Mouse (Mus musculus) embryo, embryonic 11 days (tissue): ENCODE data around the gene E2f4.
"Not testable (repeated sequence)": the region's sequence is repeated elsewhere in the genome, so short reads cannot be mapped to it uniquely, and the experiment has no call there.

Source experiments
- DNase-seq: peaks from one replicate; pipeline ENCODE4 v3.0.0-alpha.2; 2015

E2f4 gene

DNA sequence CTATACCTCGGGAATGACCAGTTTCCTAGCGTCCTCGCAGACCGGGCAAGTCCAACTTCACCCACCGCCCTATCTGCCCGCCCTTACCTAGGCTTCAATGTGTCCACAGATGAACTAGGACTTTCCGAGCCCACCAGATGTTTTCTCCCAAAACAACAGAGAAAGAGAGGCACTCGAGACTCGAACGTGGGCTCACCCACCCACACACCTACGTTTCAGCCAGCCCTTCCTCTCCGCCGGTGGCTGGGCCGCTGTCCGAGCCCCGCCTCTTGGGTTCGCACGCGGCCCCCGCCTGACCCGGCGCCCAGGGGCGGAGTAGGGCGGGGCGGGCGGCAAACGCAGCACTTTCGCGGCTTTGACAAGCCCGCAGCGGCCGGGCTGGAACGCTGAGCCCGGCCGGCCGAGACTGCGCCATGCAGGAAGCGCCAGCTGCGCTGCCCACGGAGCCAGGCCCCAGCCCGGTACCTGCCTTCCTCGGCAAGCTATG, 28.0 kb upstream of the E2f4 start, which contains the start of gene Hsf4:
Hsf4 (plus strand) TSS at position 341 of the 487 bp plus-strand sequence.
- DNase-seq: peak; percentile 66

DNA sequence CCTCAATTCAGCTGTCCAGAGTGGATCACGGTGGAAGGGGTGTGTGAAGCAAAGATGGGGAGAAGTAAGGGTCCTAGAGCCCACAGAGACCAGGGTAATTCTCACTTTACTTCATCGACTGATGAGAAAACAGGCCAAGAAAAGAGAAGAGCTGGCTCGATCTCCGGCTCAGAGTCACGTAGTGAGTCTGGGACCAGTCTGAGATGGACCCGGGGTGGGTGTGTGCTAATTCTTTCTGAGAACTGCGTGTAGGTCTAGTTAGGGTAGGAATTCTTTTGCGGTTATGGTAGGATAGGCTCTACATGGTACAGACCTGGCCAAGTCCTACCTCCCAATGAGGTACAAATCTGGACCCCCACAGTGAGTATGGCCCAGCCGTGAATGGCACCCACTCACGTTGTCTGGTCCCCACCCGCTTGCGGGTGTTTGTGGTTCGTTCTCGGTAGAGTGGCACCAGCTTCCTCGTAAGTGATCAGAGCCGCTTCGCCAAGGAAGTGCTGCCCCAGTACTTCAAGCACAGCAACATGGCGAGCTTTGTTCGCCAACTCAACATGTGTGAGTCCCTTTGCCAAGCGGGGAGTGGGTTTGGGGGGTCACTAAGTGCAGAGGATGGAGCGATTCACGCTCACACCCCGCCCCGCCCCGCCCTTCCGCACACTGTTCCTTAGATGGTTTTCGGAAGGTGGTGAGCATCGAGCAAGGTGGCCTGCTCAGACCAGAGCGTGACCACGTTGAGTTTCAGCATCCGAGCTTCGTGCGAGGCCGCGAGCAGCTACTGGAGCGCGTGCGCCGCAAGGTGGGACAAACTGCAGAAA, 27.2 kb upstream of the E2f4 start:
- no peak for DNase-seq

DNA sequence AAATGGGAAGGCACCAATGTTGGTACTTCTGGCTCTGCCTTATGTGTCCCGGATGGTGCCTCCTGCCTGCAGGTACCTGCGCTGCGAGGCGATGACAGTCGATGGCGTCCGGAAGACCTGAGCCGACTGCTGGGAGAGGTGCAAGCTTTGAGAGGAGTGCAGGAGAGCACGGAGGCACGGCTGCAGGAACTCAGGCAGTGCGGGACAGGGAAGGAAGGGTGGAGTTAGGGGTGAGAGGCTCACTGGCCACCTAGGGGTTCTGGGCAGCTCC, 26.6 kb upstream of the E2f4 start:
- DNase-seq: no peak

DNA sequence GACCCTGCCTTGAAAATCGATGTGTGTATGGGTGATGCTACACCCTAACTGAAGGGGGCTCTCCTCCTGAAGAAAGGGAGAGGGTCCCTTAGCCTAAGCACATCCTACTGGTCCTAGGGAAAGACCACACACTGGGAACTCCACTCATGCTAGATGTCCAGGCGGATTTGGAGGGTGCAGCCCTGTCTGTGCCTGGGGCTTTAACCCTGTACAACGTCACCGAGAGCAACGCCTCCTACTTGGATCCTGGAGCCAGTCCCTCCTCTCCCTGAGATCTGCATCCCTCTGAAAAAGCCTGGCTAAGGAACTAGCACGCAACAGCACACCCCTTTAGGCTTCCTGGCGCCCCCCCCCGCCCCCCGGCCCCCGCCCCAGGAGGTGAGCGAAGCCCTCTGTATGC, 22.1 kb upstream of the E2f4 start:
- no peak for DNase-seq

DNA sequence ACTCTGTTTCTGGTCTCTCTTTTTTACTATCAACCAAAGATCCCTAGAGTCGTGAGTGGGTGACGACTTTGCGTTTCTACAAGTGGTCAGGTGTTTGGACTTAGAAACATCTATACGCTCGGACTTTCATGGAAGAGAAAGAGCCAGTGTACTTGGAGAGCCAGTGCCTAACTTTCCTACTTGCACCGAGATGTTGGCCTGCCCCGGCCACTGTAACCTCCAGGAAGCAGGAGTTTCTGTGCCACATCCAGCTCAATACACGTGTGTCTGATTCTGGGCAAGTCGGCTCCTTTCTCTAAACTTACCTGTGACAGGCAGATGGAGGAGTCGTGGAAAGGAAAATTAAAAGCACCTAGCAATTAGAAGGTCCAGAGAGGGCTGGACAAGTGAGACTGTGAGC, 21.6 kb upstream of the E2f4 start, which contains the start of gene Nol3:
Nol3 (plus strand) TSS at position 301 of the 400 bp plus-strand sequence.
- no peak for DNase-seq

DNA sequence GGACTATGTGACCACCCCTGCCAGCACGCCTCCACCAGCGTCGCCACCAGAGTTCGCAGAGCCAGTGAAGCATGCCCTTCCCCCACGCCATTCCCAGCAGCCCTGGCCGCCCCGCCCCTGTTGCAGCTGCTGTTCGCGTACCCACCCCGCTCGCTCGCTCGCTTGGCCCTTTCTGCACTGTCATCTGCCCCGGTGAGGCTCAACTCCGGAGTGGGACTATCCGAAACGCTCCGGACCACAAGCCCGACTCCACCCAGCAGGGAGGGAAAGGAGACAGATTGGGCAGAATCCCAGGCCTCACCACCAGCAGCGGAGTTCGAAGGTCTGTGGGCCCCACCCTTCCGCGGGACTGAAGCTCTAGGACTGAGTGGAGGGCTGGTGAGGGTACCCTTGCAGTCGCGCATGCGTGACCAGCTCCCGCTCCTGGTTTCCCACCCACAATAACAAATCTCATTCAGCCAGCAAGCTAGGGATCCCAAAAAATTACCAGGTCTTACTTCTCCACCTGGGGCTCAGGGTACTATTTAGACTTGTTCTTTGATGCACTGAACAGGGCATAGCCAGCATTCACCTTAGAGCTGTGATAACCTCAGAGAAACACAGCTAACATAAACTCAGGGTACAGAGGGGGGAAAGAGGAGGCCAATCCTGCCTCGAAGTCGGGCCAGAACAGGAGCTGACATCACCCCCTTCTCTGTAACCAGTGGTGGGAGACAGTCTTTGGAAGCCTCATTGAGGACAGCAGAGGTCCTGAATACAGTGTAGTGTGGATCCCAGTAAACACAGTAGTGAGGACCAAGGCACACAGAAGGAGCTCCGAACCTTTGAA, 21.0 kb upstream of the E2f4 start:
- DNase-seq: peak; percentile 76

DNA sequence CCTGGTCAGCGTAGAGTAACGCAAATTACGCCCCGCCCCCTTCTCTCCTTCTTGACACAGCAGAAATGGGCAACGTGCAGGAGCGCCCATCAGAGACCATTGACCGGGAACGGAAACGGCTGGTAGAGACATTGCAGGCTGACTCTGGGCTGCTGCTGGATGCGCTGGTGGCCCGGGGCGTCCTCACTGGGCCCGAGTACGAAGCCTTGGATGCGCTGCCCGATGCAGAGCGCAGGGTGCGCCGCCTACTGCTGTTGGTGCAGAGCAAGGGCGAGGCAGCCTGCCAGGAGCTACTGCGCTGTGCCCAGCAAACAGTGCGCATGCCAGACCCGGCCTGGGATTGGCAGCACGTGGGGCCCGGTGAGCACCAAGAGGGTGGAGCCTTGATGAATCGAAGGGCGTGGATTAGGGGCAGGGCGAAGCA, 18.5 kb upstream of the E2f4 start:
- DNase-seq: no peak

DNA sequence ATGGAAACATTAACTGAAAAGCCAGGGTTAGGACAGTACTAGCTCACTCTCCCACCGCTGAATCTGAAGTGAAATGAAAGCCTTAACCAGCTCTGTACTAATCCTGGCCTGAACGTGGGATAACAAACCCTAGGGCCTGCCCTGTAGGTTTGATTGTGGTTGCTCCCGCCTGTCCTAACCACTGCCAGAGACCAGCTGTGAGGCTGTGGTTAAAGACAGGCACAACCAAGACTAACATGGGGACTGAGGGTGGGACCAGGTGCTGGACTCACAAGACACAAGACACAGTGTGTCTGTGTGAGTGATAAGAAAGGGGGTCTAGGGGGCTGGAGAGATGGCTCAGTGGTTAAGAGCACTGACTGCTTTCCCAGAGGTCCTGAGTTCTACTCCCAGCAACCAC, 16.9 kb upstream of the E2f4 start:
- DNase-seq: no peak

DNA sequence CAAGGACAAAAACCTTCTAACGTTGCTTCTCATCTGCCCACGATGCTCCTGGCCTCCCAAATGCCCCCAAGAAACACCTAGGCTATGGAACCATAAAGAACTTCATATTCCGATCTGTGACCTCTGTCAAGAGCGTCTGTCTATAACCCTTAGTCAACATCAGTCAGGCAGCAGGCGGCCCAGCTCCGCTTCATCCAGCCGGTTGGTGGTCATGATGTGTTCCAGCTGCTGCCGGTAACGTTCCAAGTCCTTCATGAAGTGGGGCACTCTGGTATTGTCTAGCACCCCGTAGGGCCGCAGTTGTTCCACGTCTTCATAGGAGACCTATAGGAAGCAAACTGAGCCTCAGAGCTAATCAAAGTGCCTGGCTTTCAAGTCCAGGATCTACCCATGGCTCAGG, 15.6 kb upstream of the E2f4 start:
- DNase-seq: no peak

DNA sequence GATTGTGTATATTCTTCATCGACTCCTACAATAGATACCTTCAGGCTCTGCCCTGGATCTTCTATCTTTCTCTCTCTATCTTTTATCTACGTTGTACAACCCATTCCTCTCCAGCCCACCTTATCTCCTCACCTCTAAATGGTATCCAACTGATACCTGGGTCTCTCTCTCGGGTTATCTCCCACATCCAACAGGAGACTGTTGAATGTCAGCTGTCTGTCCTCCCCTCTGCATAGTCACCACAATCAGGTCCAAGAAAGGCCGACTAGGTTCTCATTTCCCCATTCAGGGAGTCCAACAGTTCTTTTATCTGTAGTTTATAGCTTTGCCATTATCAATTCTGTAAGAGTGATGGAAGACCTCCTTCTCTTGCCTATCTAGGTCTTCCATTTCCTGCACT, 15.2 kb upstream of the E2f4 start:
- DNase-seq: no peak

DNA sequence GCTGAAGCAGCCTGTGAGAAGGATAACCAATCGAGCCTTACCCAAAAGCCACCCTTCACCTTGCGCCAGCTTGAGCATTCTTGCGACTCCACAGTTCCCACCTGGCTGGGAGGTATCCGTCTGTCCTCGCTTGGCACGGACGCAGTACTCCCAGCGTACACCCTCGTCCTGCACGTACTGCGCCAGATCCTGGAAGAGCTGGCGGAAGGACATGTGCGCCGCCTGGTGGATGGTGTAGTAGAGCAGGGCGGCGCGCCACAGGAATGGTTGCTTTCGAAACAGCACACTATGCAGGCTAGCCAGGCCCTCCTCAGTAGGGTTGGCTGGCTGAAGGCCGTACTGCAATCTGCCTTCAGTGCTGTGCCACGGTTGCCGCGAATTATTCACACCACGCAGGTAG, 14.4 kb upstream of the E2f4 start:
- DNase-seq: peak; percentile 70

DNA sequence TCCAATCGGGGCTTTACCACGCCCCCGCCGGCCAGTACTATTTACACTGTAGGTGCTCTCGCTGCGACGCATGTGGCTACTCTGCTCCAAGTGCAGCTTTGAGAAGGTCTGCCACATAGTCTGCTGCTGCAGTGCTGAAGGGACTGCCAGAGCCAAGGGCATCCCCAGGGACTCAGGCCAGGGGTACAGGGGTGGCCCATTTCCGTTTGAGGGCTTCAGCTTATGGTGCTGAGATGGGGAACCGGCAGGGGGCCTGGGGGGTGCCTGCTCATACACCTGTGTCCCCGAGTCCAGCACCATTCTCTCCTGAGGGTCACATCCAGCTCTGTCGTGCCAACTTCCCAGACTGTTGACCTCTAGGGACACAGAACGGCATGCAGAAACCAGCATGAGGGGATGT, 11.9 kb upstream of the E2f4 start:
- no peak for DNase-seq

DNA sequence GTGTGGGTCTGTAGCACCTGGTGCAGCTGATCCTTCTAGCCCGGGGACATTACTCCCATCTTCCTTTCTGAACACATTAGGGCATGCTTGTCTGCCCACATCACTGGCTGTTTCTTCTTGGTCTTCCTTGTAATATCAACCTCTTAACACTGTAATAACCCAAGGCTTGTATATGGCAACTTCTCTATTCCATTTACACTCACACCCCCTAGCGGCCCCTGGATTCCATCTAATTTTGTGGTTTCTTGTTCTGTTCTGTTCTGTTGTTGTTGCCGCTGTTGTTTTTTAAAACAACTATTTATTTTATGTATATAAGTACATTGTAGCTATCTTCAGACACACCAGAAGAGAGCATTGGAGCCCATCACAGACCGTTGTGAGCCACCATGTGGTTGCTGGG, 10.6 kb upstream of the E2f4 start:
- no peak for DNase-seq

DNA sequence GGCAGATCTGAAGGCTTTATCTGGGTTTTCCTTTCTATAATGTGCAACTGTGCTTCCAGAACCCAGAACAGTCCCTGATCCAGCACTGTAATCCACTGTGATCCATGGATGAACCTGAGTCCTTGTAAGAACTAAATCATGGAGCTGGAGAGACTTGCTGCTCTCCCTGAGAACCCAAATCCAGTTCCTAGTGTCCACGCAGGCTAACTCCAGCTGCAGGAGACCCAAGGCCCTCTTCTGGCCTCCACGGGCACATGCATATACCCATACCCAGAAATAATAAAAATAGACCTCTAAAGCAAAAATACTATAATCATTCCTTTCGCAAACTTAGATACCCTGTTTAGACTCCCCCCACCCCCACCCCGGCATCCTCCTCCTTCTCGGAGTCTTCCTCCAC, 9.2 kb upstream of the E2f4 start:
- DNase-seq: no peak

DNA sequence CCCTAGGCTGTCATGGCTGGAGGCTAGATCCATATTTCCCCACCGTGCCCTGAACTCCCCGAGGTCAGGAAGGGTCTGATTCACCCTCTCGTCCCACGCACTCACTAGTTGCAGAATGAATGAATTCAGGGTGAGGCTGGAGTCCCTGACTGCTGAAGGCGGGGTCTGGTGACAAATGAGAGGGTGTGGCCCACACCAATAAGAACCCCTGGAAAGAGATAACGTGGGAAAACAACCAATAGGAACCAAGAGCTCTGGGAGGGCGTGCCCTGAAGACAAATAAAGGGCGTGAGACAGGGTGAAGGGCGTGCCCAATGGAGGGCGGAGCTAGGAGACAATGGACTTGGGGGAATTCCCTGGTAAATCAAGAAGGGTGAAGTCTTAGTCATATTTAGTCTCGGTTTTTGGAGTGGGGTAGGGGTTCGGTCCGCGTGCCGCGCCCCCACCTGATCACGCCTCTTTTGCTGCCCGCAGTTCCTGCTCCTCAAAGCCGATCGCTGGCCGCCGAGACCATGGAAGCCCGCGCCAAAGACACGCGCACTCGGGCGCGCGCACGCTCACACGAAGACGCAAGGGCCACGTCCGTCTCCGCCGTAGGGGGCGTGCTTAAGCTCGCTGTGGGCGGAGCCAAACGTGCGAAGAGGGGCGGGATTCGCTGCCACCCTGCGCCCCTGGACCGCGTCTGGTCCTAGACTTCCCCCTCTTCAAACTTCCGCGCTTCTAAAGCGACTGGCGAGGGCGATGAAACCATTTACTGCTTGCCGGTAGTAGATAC, 8.3 kb upstream of the E2f4 start:
- peak; percentile 98 for DNase-seq

DNA sequence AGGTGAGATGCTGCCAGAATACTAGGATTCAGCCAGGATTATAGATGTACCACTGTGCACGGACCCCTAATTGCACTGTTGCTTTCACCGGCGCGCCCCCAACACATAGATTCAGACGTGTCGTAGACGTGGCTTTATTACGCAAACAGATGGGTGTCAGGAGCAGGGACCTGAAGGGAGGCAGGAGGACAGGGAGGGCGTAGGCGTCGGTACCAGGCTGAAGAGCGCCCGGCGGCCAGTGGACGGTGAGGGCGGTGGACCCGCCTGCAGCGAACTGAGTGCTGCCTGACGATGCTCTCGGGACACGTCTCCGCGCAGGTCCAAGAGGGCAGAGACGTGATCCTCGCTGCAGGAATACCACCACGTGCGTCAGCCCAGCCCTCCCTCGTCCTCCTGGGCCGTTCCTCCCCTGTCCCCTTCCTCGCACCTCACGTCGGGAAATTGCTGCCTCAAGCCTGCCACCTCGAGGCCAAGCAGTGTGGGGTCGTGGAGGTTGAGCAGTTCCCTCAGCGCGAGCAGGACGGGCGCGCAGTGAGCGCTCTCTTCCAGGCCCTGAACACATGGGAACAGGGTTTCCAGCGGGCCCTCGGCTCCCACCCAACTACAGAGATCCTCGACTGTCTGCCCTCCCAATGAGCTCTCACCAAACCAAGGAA, 7.5 kb upstream of the E2f4 start, which contains the start of gene 4931428F04Rik:
4931428F04Rik (minus strand) TSS at position 60 of the 656 bp plus-strand sequence.
- DNase-seq: peak; percentile 77

DNA sequence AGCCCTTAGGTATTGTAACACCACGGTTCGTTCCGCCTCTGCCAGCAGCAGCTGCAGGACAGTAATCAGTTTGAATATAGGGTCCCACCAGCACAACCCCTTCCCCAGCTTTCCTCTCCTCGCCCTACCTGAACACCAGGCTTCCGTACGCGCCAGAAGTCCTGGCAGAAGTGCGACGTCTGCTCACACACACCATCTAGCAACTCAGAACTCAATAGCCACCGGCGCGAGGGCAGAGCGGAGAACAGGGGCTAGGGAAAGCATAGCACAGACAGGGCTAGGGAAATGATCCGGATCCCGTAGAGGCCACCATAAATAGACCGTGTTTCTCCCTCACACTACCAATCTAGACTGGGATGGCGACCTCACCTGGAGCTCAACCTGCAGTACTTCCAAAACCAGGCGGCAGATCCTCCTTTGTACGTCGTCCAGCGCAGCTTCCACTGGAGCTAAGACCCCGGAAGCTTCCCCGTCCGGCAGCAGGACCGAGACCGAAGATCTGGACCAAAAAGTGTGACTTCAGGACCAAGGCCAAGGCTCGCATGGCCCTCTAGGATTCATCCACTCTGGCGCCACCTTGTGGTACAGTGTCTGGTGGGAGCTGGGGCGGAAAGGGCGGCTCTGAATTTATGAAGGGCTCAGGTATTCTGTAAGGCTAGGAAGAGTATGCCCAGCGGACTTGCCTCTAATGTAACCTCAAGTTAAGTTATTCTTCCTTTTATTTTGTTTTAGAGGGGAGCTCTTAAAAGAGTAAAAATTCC, 6.7 kb upstream of the E2f4 start:
- peak; percentile 94 for DNase-seq

DNA sequence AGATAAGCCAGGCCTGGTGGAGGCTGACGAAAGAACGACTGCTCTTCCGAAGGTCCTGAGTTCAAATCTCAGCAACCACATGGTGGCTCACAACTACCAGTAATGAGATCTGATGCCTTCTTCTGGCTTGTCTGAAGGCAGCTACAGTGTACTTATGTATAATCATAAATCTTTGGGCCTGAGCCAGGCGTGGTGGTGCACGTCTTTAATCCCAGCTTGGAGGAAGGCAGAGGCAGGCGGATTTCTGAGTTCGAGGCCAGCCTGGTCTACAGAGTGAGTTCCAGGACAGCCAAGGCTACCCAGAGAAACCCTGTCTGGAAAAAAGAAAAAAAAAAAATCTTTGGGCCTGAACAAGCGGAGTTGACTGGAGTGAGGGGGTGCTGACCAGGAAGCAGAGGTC, 6.1 kb upstream of the E2f4 start:
- not testable (repeated sequence) for DNase-seq

DNA sequence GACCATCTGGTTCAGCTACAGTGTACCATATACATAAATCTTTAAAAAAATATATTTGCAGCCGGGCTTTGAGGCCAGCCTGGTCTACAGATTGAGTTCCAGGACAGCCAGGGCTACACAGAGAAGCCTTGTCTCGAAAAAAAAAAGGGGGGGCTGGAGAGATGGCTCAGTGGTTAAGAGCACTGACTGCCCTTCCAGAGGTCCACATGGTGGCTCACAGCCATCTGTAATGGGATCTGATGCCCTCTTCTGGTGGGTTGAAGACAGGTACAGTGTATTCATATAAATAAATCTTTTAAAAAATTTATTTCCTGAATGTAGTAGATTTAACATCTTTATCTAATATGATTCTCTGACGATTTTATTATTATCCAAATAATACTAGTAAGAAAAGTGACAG, 5.7 kb upstream of the E2f4 start:
- not testable (repeated sequence) for DNase-seq

DNA sequence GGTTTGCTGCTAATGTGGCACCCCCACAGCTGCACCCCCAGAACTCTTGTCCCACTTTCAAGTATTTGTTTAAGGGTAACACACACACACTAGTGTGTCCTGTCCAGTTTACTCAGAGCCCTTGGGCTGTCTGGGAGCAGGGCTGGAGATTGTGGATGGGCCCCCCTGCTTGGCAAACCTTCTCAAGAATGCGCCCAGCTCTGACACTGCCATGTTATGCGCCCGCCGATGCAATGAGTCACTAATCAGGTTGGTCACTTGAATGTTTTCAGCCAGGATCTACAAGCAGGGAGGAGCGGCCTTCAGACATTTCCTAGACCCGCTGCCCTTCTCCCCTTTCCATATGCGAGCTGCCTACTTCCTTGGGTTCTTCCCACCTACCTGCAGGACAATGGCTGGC, 5.0 kb upstream of the E2f4 start:
- DNase-seq: no peak

DNA sequence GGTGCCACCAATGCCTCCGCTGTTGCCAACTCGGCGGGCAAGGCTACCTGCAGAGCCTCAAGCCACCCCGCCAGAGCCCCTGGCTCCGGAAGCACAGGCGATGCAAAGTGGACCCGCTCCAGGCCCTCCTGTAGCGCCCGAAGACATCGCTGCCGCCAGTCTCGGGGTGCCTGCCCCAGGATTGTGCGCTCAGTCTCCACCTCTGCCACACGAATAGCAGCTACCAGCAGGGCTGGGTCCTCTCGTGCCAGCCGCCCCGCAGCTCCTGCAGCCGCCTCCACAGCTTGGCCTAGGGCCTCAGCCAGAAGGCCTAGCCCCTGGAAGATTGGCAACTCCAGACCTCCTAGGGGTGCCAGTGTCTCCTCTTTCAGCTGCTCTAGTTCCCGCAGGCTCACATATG, 4.1 kb upstream of the E2f4 start:
- no peak for DNase-seq

DNA sequence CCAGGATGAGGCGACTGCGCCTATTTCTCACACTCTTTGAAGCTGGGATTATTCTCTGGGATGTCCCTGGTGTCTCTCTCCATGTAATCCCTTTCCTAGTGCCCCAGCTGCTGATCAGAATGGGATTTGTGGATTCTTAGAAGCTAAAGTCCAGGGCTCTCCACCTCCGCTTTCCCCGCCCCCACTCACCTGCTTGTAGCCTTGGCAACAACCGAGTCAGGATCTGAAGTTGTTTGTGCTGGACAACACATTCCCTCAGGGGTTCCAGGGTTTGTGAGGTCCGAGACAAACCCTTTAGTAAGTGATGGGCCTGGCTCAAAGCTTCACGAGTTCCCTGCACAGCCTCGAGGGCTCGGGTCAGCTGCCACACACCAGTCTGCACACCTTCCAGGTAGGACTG, 2.7 kb upstream of the E2f4 start:
- DNase-seq: no peak
